Mouse (Mus musculus) liver, postnatal 0 days (tissue): ENCODE measurements at regions not wholly inside any gene's neighbourhood (a gene's known extent, or its start where the extent isn't known, plus 50 kb on each side); places are given as distances from the start of the nearest gene placed in this dataset.

Experiments
- CTCF ChIP-seq: sonication (generic); IDR thresholded peaks from 2 replicates; pipeline ENCODE4 v1.5.1; 2016; ENCODE audit warnings: antibody characterized with exemption, low read depth
- EP300 ChIP-seq: IDR thresholded peaks from 2 replicates; pipeline ENCODE4 v1.6.1; 2016; ENCODE audit warnings: antibody characterized with exemption, low read depth, mild to moderate bottlenecking

- no peak for TF ChIP-seq CTCF
- no peak for TF ChIP-seq EP300
Measured at GRCm38 (mm10) chr14:76628182-76628892, 71.6 kb upstream of the Serp2 start.
